Mouse (Mus musculus) lung, embryonic 14.5 days (tissue): ENCODE results near the gene Cdh23. TPM values are rescaled to one million over a fixed set of nuclear protein-coding genes. Genes with fewer than 3 reads are reported as not detected.

Source experiments
- ATAC-seq: fragments of 200-750 bp; cut with Nextera tagmentation; 2 replicates; pipeline ENCODE4 v1.8.0; 2017; ENCODE audit warnings: mild to moderate bottlenecking, moderate TSS enrichment, moderate library complexity; ENCODE audit not compliant: insufficient read depth
- DNase-seq: peaks from one replicate; pipeline ENCODE4 v3.0.0-alpha.2; 2015
- H3K27ac ChIP-seq: fragments of 300-500 bp; sonication (generic); 2 replicates; pipeline ENCODE4 v1.5.1; 2014; ENCODE audit warnings: low read depth, mild to moderate bottlenecking, moderate library complexity
- H3K27me3 ChIP-seq: fragments of 300-500 bp; sonication (generic); 2 replicates; pipeline ENCODE4 v1.6.1; 2014; ENCODE audit warnings: low read length, control low read depth; ENCODE audit not compliant: insufficient read depth
- H3K36me3 ChIP-seq: fragments of 300-500 bp; sonication (generic); 2 replicates; pipeline ENCODE4 v1.6.1; 2014; ENCODE audit warnings: control low read depth; ENCODE audit not compliant: insufficient read depth
- H3K4me1 ChIP-seq: fragments of 300-500 bp; sonication (generic); 2 replicates; pipeline ENCODE4 v1.6.1; 2014; ENCODE audit warnings: antibody characterized with exemption, control low read depth; ENCODE audit not compliant: insufficient read depth
- H3K4me2 ChIP-seq: fragments of 300-500 bp; sonication (generic); 2 replicates; pipeline ENCODE4 v1.6.1; 2014; ENCODE audit warnings: mild to moderate bottlenecking
- H3K4me3 ChIP-seq: fragments of 300-500 bp; sonication (generic); 2 replicates; pipeline ENCODE4 v1.5.1; 2014; ENCODE audit warnings: low read depth, low read length
- H3K9ac ChIP-seq: fragments of 300-500 bp; sonication (generic); 2 replicates; pipeline ENCODE4 v1.6.1; 2014
- H3K9me3 ChIP-seq: fragments of 300-500 bp; sonication (generic); 2 replicates; pipeline ENCODE4 v1.6.1; 2016; ENCODE audit warnings: low read depth, low read length, control low read depth
- CTCF ChIP-seq: IDR thresholded peaks from 2 replicates; pipeline ENCODE4 v1.5.1; 2016; ENCODE audit warnings: antibody characterized with exemption, low read depth
- WGBS: fragments of 180-500 bp; shearing (Covaris S2); extraction: QIAGEN DNeasy Blood & Tissue Kit; methylation state at CpG from one replicate; pipeline ENCODE4 v1.1.7; 2014; 5-methylcytosine and 5-hydroxymethylcytosine counted together
- polyA plus RNA-seq: library from polyadenylated mRNA; unstranded; fragments of >200 nt; fragmentation: Nextera tagmentation; extraction: Ambion mirVana; gene quantifications from 2 replicates; pipeline ENCODE4 v1.2.1, GENCODE M21; 2014

Gene Cdh23
- polyA plus RNA-seq, 1 experiment from 2014 or later: 0.26 TPM

- Histone ChIP-seq H3K27me3 (no peaks in the 10 kb centered on the region), H3K9me3 (no peaks in the 10 kb centered on the region), H3K4me1 (peaks cover 7% of the 10 kb centered on the region; the same call in 1 of the 2 replicates), H3K36me3 (no peaks in the 10 kb centered on the region), H3K9ac (no peak overlapping the region), H3K4me3 (no peak overlapping the region), H3K4me2 (no peak overlapping the region), H3K27ac (no peak overlapping the region)
- 70% methylated on average over 8 of the region's 8 CpGs for WGBS
- TF ChIP-seq CTCF: no peak
- DNase-seq (no peak), ATAC-seq (no peak)
Measured at GRCm38 (mm10) chr10:60266842-60267401, 429.4 kb downstream of the Cdh23 start.

- no peak for ATAC-seq
- DNase-seq: no peak
- no peaks in the 10 kb centered on the region for H3K9me3 ChIP-seq
- 68% methylated on average over 10 of the region's 10 CpGs for WGBS
- H3K4me1 ChIP-seq: peaks cover 7% of the 10 kb centered on the region; the same call in 1 of the 2 replicates
- H3K4me3 ChIP-seq: no peak overlapping the region
- no peak overlapping the region for H3K27ac ChIP-seq
- no peak overlapping the region for H3K4me2 ChIP-seq
- H3K9ac ChIP-seq: no peak overlapping the region
- no peak for TF ChIP-seq CTCF
- no peaks in the 10 kb centered on the region for H3K36me3 ChIP-seq
- no peaks in the 10 kb centered on the region for H3K27me3 ChIP-seq
Measured at GRCm38 (mm10) chr10:60265252-60265651, 431.0 kb downstream of the Cdh23 start.

- no peaks in the 10 kb centered on the region for H3K36me3 ChIP-seq
- DNase-seq: no peak
- no peak overlapping the region for H3K9ac ChIP-seq
- no peaks in the 10 kb centered on the region for H3K9me3 ChIP-seq
- H3K4me2 ChIP-seq: no peak overlapping the region
- no peak overlapping the region for H3K4me3 ChIP-seq
- H3K4me1 ChIP-seq: peaks cover 7% of the 10 kb centered on the region; the same call in 1 of the 2 replicates
- ATAC-seq: peak; percentile 13; the same call in 1 of the 2 replicates
- 79% methylated on average over 7 of the region's 7 CpGs for WGBS
- H3K27ac ChIP-seq: no peak overlapping the region
- no peak for TF ChIP-seq CTCF
- H3K27me3 ChIP-seq: no peaks in the 10 kb centered on the region
Measured at GRCm38 (mm10) chr10:60263351-60263750, 432.9 kb downstream of the Cdh23 start.

GRCm38 (mm10) chr10:60262386-60262785, 433.9 kb downstream of the Cdh23 start:
- H3K27ac ChIP-seq: peak overlapping the region; percentile 63; the same call in 1 of the 2 replicates

GRCm38 (mm10) chr10:60261530-60261929, 434.8 kb downstream of the Cdh23 start:
- DNase-seq (no peak), ATAC-seq (no peak)
- Histone ChIP-seq H3K4me1 (peaks cover 7% of the 10 kb centered on the region; the same call in 1 of the 2 replicates), H3K4me2 (no peak overlapping the region), H3K27ac (no peak overlapping the region), H3K27me3 (no peaks in the 10 kb centered on the region), H3K9ac (no peak overlapping the region), H3K4me3 (no peak overlapping the region), H3K36me3 (no peaks in the 10 kb centered on the region), H3K9me3 (no peaks in the 10 kb centered on the region)
- no peak for TF ChIP-seq CTCF
- WGBS: 45% methylated on average over 5 of the region's 5 CpGs

More at GRCm38 (mm10) chr10:60262386-60262785, 433.9 kb downstream of the Cdh23 start:
- Histone ChIP-seq H3K4me1 (peaks cover 7% of the 10 kb centered on the region; the same call in 1 of the 2 replicates), H3K4me2 (no peak overlapping the region), H3K9ac (no peak overlapping the region), H3K36me3 (no peaks in the 10 kb centered on the region), H3K9me3 (no peaks in the 10 kb centered on the region), H3K27me3 (no peaks in the 10 kb centered on the region), H3K4me3 (no peak overlapping the region)
- TF ChIP-seq CTCF: no peak
- peak; percentile 92 for ATAC-seq
- WGBS: 24% methylated on average over 3 of the region's 3 CpGs
- peak; percentile 94 for DNase-seq

- no peak overlapping the region for H3K9ac ChIP-seq
- peaks cover 7% of the 10 kb centered on the region; the same call in 1 of the 2 replicates for H3K4me1 ChIP-seq
- TF ChIP-seq CTCF: no peak
- H3K36me3 ChIP-seq: no peaks in the 10 kb centered on the region
- no peak overlapping the region for H3K4me2 ChIP-seq
- no peaks in the 10 kb centered on the region for H3K9me3 ChIP-seq
- no peak overlapping the region for H3K27ac ChIP-seq
- no peak for ATAC-seq
- no peak for DNase-seq
- no peaks in the 10 kb centered on the region for H3K27me3 ChIP-seq
- 86% methylated on average over 5 of the region's 5 CpGs for WGBS
- no peak overlapping the region for H3K4me3 ChIP-seq
Measured at GRCm38 (mm10) chr10:60260557-60261294, 435.6 kb downstream of the Cdh23 start.

GRCm38 (mm10) chr10:60257261-60257825, 438.9 kb downstream of the Cdh23 start:
- Histone ChIP-seq H3K27me3 (no peaks in the 10 kb centered on the region), H3K36me3 (no peaks in the 10 kb centered on the region), H3K4me2 (no peak overlapping the region), H3K9me3 (no peaks in the 10 kb centered on the region), H3K9ac (no peak overlapping the region), H3K4me3 (no peak overlapping the region), H3K27ac (no peak overlapping the region), H3K4me1 (peaks cover 2% of the 10 kb centered on the region; the same call in 1 of the 2 replicates)
- DNase-seq (no peak), ATAC-seq (no peak)
- TF ChIP-seq CTCF: no peak
- WGBS: 57% methylated on average over 16 of the region's 16 CpGs
